Mouse (Mus musculus) G1E (cell line): ENCODE results near the gene Phgr1. TPM values are rescaled to one million over a fixed set of nuclear protein-coding genes. Genes with fewer than 3 reads are reported as not detected.

Experiments used
- ATAC-seq: 2 replicates; pipeline ENCODE4 v1.8.0; 2016; ENCODE audit warnings: mild to moderate bottlenecking; ENCODE audit not compliant: insufficient number of reproducible peaks, poor library complexity, low FRiP score, severe bottlenecking; ENCODE audit errors: extremely low read depth
- DNase-seq: peaks from one replicate; pipeline ENCODE4 v3.0.0; 2012; ENCODE audit warnings: low spot score
- H3K27me3 ChIP-seq: 2 replicates; pipeline ENCODE4 v1.6.1; 2012; ENCODE audit warnings: mild to moderate bottlenecking, low read length, inconsistent platforms; ENCODE audit not compliant: insufficient read depth
- H3K36me3 ChIP-seq: replicated peaks from 2 replicates; pipeline ENCODE3; 2012; ENCODE audit warnings: mild to moderate bottlenecking, inconsistent platforms
- H3K4me1 ChIP-seq: 2 replicates; pipeline ENCODE4 v1.6.1; 2012; ENCODE audit warnings: low read depth, low read length, inconsistent platforms, mixed read lengths; ENCODE audit not compliant: insufficient read depth
- H3K4me3 ChIP-seq: 2 replicates; pipeline ENCODE4 v1.5.1; 2012; ENCODE audit warnings: low read depth, mild to moderate bottlenecking, inconsistent platforms, low read length, moderate library complexity, mixed read lengths
- H3K9me3 ChIP-seq: replicated peaks from 2 replicates; pipeline ENCODE4 v1.6.1; 2012; ENCODE audit warnings: inconsistent platforms
- CTCF ChIP-seq: IDR thresholded peaks from 2 replicates; pipeline ENCODE4 v1.5.1; 2012; ENCODE audit warnings: low read depth, low read length, inconsistent platforms, mixed read lengths
- GATA1 ChIP-seq: IDR thresholded peaks from 2 replicates; pipeline ENCODE4 v1.6.1; 2012; ENCODE audit warnings: borderline replicate concordance, low read length, inconsistent platforms, mixed read lengths
- GATA2 ChIP-seq: IDR thresholded peaks from 2 replicates; pipeline ENCODE4 v1.6.1; 2012; ENCODE audit warnings: low read depth, low read length, inconsistent platforms, borderline replicate concordance
- POLR2AphosphoS5 ChIP-seq: IDR thresholded peaks from 2 replicates; pipeline ENCODE4 v1.6.1; 2012; ENCODE audit warnings: low read depth, low read length, inconsistent platforms; ENCODE audit not compliant: insufficient replicate concordance
- TAL1 ChIP-seq: conservative IDR thresholded peaks from 2 replicates; pipeline ENCODE4 v1.6.1; 2012; ENCODE audit warnings: low read depth, low read length, inconsistent platforms, mixed read lengths
- polyA plus RNA-seq: library from polyadenylated mRNA; stranded (reverse); fragments of >175 nt; gene quantifications from 2 replicates; pipeline ENCODE4 v1.2.3, GENCODE M21; 2012
- total RNA-seq, 2 experiments: library from RNA; stranded (forward) in 1 of 2; stranded (reverse) in 1 of 2; fragments of 200-1000 nt in 1 of 2; fragments of >200 nt in 1 of 2; fragmentation: Nextera tagmentation in 1 of 2; gene quantifications; 2 replicates each; pipeline ENCODE4 v1.2.3; 2014 to 2017

Gene Phgr1
- total and polyA plus RNA-seq, 3 experiments = not detected

DNA sequence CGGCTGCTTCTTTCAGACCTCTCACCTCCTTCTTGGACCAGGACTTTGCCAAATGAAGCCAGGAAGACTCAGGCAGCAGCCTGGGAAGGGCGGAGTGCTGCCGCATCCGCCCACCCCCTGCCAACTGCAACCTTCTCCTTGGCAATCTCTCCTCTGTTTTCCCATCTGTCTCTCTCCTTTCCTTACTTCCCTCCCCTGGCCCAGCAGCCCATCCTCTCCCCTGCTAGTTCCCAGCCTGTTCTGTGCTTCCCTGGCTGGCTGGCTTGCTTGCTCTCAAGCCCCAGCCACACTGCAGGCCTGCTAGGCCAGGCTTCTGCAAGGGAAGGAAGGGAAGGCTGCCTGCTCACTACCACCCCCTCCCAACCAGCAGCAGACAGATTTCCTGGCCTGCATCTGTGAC is 3.3 kb downstream of the Phgr1 start:
- Histone ChIP-seq H3K4me1 (peaks cover 10% of the 10 kb centered on the region), H3K9me3 (no peaks in the 10 kb centered on the region), H3K27me3 (peaks cover 45% of the 10 kb centered on the region), H3K36me3 (no peaks in the 10 kb centered on the region), H3K4me3 (no peak overlapping the region)
- ATAC-seq = no peak
- TF ChIP-seq POLR2AphosphoS5 (no peak), GATA2 (no peak), TAL1 (no peak), CTCF (no peak), GATA1 (no peak)
- DNase-seq = no peak

DNA sequence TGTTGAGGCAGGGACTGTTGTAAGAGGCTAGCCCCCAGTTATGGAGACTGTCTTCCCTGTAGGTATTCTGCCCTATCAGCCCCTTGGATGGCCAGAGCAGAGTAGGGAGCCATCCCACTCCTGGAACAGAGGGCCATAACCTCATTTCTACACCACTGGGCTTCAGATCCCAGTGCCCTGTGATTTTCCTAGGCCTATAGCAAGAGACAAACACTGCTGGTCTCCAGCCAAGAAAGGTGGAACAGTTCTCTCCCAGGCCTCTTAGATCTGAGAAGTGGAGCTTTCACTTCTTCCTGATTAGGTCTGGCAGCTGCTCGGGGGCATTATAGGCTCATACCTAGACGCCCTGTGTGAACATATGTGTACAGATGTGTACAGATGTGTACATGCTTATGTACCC is 3.7 kb downstream of the Phgr1 start:
- DNase-seq (no peak), ATAC-seq (no peak)
- H3K9me3 ChIP-seq = no peaks in the 10 kb centered on the region
- no peak overlapping the region for H3K4me3 ChIP-seq
- TF ChIP-seq TAL1 (no peak), GATA2 (no peak), POLR2AphosphoS5 (no peak), GATA1 (no peak), CTCF (no peak)
- peaks cover 10% of the 10 kb centered on the region for H3K4me1 ChIP-seq
- no peaks in the 10 kb centered on the region for H3K36me3 ChIP-seq
- peaks cover 44% of the 10 kb centered on the region for H3K27me3 ChIP-seq

DNA sequence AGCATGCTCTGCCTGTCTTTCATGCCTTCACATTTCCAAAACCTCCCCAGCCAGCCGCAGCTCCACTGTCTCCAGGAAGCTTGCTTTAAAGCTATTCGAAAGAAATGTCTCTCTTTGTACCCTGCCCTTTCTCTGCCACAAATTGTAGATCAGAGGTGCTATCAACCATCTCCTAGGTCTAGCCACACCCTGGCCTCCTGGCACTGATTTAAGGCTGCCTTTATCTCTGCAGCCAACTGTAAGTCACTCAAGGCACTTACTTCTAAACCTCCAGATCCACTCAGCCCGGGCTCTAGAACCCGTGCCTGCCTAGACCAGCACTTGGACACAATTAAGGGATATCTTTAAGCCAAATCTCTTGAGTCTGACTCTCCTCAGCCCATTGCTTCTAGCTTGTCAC is 5.8 kb downstream of the Phgr1 start:
- Histone ChIP-seq H3K4me3 (no peak overlapping the region), H3K27me3 (peaks cover 34% of the 10 kb centered on the region), H3K9me3 (no peaks in the 10 kb centered on the region), H3K36me3 (no peaks in the 10 kb centered on the region), H3K4me1 (peaks cover 15% of the 10 kb centered on the region)
- no peak for TF ChIP-seq TAL1
- no peak for TF ChIP-seq CTCF
- TF ChIP-seq GATA2 = no peak
- TF ChIP-seq POLR2AphosphoS5 = no peak
- no peak for TF ChIP-seq GATA1
- ATAC-seq = no peak
- no peak for DNase-seq

DNA sequence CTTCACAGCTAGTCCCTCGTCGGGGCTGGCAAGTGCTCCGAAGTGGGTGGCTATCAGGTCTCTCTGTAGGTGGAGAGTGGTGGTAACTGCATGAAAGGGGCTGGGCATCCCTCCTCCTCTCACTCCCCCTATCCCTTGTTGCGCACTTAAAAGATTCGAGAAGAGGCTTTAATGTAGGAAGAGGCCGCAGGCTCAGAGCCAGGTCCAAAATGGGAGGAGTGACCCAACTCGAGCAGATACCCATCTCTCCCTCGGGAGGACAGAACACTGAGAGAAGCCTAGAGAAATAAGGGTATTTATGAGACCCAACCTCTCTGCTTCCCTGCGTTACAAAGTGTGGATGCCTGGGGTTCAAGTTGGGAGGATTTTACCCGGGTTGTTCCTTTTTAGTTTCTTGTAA is 6.5 kb downstream of the Phgr1 start:
- DNase-seq (no peak), ATAC-seq (no peak)
- no peak for TF ChIP-seq POLR2AphosphoS5
- TF ChIP-seq CTCF = no peak
- no peak for TF ChIP-seq TAL1
- peaks cover 15% of the 10 kb centered on the region for H3K4me1 ChIP-seq
- H3K4me3 ChIP-seq = no peak overlapping the region
- H3K27me3 ChIP-seq = peaks cover 34% of the 10 kb centered on the region
- no peaks in the 10 kb centered on the region for H3K36me3 ChIP-seq
- no peaks in the 10 kb centered on the region for H3K9me3 ChIP-seq

DNA sequence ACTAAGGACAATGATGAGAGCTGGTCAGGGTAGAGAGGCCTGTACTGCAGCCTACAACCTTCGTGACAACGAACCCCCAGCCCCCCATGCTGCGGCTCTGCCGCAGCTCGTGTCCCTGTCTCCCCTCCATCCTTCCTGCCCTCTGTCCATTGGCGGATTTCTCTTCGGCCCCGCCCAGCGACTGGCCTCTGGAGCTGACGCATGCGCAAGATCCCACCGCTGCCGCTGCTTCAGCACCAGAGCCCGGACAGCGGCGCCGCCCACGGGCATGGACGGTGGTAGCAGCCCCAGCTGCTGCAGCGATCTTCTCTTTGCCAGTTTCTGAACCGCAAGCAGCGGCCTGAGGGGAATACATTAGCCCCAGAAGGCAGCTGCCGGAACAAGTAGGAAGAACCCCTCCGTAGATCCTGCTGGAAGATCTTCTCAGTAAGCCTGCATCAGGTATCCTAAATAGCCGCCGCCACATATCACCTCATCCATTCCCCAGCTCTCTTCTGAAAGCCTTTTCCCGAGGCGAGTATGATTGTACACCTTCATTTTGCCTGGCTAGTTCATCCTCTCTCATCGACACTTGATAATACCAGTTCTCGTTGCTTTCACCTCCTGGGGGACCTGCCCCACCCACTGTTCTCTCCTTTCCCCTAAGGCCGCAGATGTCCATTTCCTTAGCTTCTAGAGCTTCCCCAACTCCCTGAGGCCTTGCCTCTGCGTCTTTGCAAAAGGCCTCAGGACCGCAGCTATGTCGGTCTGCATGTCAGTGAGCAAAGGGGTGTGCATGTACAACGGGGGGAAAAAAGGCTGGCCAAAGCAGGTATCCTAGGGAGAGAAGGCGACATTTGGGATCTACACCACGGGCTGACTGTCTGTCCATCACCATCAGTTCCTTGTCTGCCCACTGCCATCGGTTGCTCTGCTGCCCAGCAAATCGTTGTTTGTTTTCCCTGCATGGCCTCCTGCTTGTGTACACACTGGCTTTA is 7.2 kb downstream of the Phgr1 start, which contains the start of gene Disp2:
TSS of gene Disp2 (plus strand) at position 216 of the 977 bp plus-strand sequence.
- DNase-seq (peak; percentile 65), ATAC-seq (peak; percentile 40; the same call in 1 of the 2 replicates)
- no peaks in the 10 kb centered on the region for H3K9me3 ChIP-seq
- H3K27me3 ChIP-seq = peaks cover 37% of the 10 kb centered on the region
- no peaks in the 10 kb centered on the region for H3K36me3 ChIP-seq
- peaks cover 15% of the 10 kb centered on the region for H3K4me1 ChIP-seq
- no peak within 1 kb of the TSS for H3K4me3 ChIP-seq
- TF ChIP-seq POLR2AphosphoS5 (no peak), GATA2 (no peak), GATA1 (no peak), CTCF (no peak), TAL1 (no peak)

DNA sequence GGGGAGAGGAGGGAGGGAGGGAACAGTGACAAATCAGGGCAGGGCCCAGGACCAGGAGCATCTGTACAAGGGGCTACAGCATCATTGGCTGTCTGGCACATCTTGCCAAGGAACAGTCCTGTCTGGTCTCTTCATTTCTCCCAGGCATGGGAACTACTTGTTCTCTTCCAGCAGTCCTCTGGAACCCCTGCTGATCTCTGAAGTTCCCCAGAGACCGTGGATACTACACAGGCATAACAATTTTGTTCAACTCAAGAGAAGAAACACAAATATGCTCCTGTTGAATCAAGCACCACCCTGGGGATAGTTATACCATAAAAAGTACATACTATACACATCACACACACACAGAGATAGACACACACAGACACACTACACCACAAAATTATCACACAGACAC is 8.5 kb downstream of the Phgr1 start:
- no peak for TF ChIP-seq POLR2AphosphoS5
- no peak for TF ChIP-seq GATA2
- no peak for TF ChIP-seq GATA1
- no peak for TF ChIP-seq TAL1
- no peak for TF ChIP-seq CTCF
- Histone ChIP-seq H3K9me3 (no peaks in the 10 kb centered on the region), H3K4me3 (no peak overlapping the region), H3K27me3 (peaks cover 28% of the 10 kb centered on the region), H3K4me1 (peaks cover 17% of the 10 kb centered on the region), H3K36me3 (no peaks in the 10 kb centered on the region)
- ATAC-seq (no peak), DNase-seq (no peak)
